Mouse (Mus musculus): Measurements from ENCODE around the gene Ptprh. TPM values are rescaled to one million over a fixed set of nuclear protein-coding genes. Genes with fewer than 3 reads are reported as not detected.

Gene Ptprh
- polyA plus RNA-seq, 1 experiment from 2014 or later, result not detected

GRCm38 (mm10) chr7:4547221-4547641 is 56.6 kb downstream of the Ptprh start, which contains the start of gene Syt5:
Syt5 (minus strand) TSS chr7:4547541.
- H3K4me2 ChIP-seq (ENCODE audit: low read length), result peak within 1 kb of the TSS; percentile 62
- H3K4me3 ChIP-seq (ENCODE audit: control insufficient read depth in 1 of 2, insufficient read depth in 1 of 2, low read depth in 1 of 2, low read length in 2 of 2), result peak within 1 kb of the TSS; percentile 14 to 27
- no peaks in the 10 kb centered on the region for H3K36me3 ChIP-seq (ENCODE audit: control insufficient read depth, insufficient read depth, low read length)
- peak within 1 kb of the TSS; percentile 17; the same call in 1 of the 2 replicates for H3K9ac ChIP-seq (ENCODE audit: low read length)
- 0 out of 2 replicates have a peak, but pooled peaks have one; percentile 18 for ATAC-seq (ENCODE audit: insufficient number of reproducible peaks, insufficient read depth, low FRiP score, low read depth)
- H3K27ac ChIP-seq (replicated peaks in 1 of 2; ENCODE audit: control insufficient read depth in 1 of 2, insufficient read depth in 1 of 2, low read depth in 2 of 2, low read length in 2 of 2), result no peak within 1 kb of the TSS
- peaks cover 10% of the 10 kb centered on the region in 2 experiments; a peak in 2 of 4 replicates for H3K4me1 ChIP-seq (ENCODE audit: control insufficient read depth in 2 of 2, insufficient read depth in 2 of 2, low read length in 2 of 2)
- WGBS, result 6% methylated on average over 33 of the region's 33 CpGs
- H3K9me3 ChIP-seq (ENCODE audit: control insufficient read depth, low read length), result no peaks in the 10 kb centered on the region
- H3K27me3 ChIP-seq (ENCODE audit: control insufficient read depth, insufficient read depth, low read length), result peaks cover 13% of the 10 kb centered on the region; the same call in 1 of the 2 replicates

GRCm38 (mm10) chr7:4546591-4547131 is 57.2 kb downstream of the Ptprh start:
- 4% methylated on average over 26 of the region's 26 CpGs for WGBS
- Histone ChIP-seq H3K9me3 (ENCODE audit: control insufficient read depth, low read length) (no peaks in the 10 kb centered on the region), H3K36me3 (ENCODE audit: control insufficient read depth, insufficient read depth, low read length) (no peaks in the 10 kb centered on the region), H3K4me1 (ENCODE audit: control insufficient read depth in 2 of 2, insufficient read depth in 2 of 2, low read length in 2 of 2) (peaks cover 10% of the 10 kb centered on the region in 2 experiments; a peak in 2 of 4 replicates), H3K4me3 (ENCODE audit: control insufficient read depth in 1 of 2, insufficient read depth in 1 of 2, low read depth in 1 of 2, low read length in 2 of 2) (peak overlapping the region; percentile 14 to 27), H3K27ac (replicated peaks in 1 of 2; ENCODE audit: control insufficient read depth in 1 of 2, insufficient read depth in 1 of 2, low read depth in 2 of 2, low read length in 2 of 2) (no peak overlapping the region), H3K27me3 (ENCODE audit: control insufficient read depth, insufficient read depth, low read length) (peaks cover 13% of the 10 kb centered on the region; the same call in 1 of the 2 replicates), H3K9ac (ENCODE audit: low read length) (no peak overlapping the region), H3K4me2 (ENCODE audit: low read length) (peak overlapping the region; percentile 62)
- ATAC-seq (ENCODE audit: insufficient number of reproducible peaks, insufficient read depth, low FRiP score, low read depth), result peak; percentile 4; the same call in 1 of the 2 replicates

- Histone ChIP-seq H3K27me3 (ENCODE audit: control insufficient read depth, insufficient read depth, low read length) (peaks cover 13% of the 10 kb centered on the region; the same call in 1 of the 2 replicates), H3K9ac (ENCODE audit: low read length) (no peak overlapping the region), H3K4me2 (ENCODE audit: low read length) (peak overlapping the region; percentile 62), H3K4me1 (ENCODE audit: control insufficient read depth in 2 of 2, insufficient read depth in 2 of 2, low read length in 2 of 2) (peaks cover 10% of the 10 kb centered on the region in 2 experiments; a peak in 2 of 4 replicates), H3K36me3 (ENCODE audit: control insufficient read depth, insufficient read depth, low read length) (no peaks in the 10 kb centered on the region), H3K4me3 (ENCODE audit: control insufficient read depth in 1 of 2, insufficient read depth in 1 of 2, low read depth in 1 of 2, low read length in 2 of 2) (no peak overlapping the region), H3K27ac (replicated peaks in 1 of 2; ENCODE audit: control insufficient read depth in 1 of 2, insufficient read depth in 1 of 2, low read depth in 2 of 2, low read length in 2 of 2) (no peak overlapping the region), H3K9me3 (ENCODE audit: control insufficient read depth, low read length) (no peaks in the 10 kb centered on the region)
- 70% methylated on average over 15 of the region's 15 CpGs for WGBS
- no peak for ATAC-seq (ENCODE audit: insufficient number of reproducible peaks, insufficient read depth, low FRiP score, low read depth)
Measured at GRCm38 (mm10) chr7:4546050-4546449, 57.8 kb downstream of the Ptprh start.

- no peaks in the 10 kb centered on the region for H3K36me3 ChIP-seq (ENCODE audit: control insufficient read depth, insufficient read depth, low read length)
- no peak overlapping the region for H3K27ac ChIP-seq (replicated peaks in 1 of 2; ENCODE audit: control insufficient read depth in 1 of 2, insufficient read depth in 1 of 2, low read depth in 2 of 2, low read length in 2 of 2)
- H3K27me3 ChIP-seq (ENCODE audit: control insufficient read depth, insufficient read depth, low read length), result peaks cover 10% of the 10 kb centered on the region; the same call in 1 of the 2 replicates
- H3K4me2 ChIP-seq (ENCODE audit: low read length), result no peak overlapping the region
- H3K4me1 ChIP-seq (ENCODE audit: control insufficient read depth in 2 of 2, insufficient read depth in 2 of 2, low read length in 2 of 2), result peaks cover 7% of the 10 kb centered on the region in 2 experiments; a peak in 2 of 4 replicates
- no peak overlapping the region for H3K4me3 ChIP-seq (ENCODE audit: control insufficient read depth in 1 of 2, insufficient read depth in 1 of 2, low read depth in 1 of 2, low read length in 2 of 2)
- H3K9me3 ChIP-seq (ENCODE audit: control insufficient read depth, low read length), result no peaks in the 10 kb centered on the region
- no peak overlapping the region for H3K9ac ChIP-seq (ENCODE audit: low read length)
- no peak for ATAC-seq (ENCODE audit: insufficient number of reproducible peaks, insufficient read depth, low FRiP score, low read depth)
- WGBS, result 39% methylated on average over 17 of the region's 17 CpGs
Measured at GRCm38 (mm10) chr7:4542013-4542412, 61.8 kb downstream of the Ptprh start.

- Histone ChIP-seq H3K27me3 (ENCODE audit: control insufficient read depth, insufficient read depth, low read length) (peaks cover 3% of the 10 kb centered on the region; the same call in 1 of the 2 replicates), H3K36me3 (ENCODE audit: control insufficient read depth, insufficient read depth, low read length) (no peaks in the 10 kb centered on the region), H3K27ac (replicated peaks in 1 of 2; ENCODE audit: control insufficient read depth in 1 of 2, insufficient read depth in 1 of 2, low read depth in 2 of 2, low read length in 2 of 2) (no peak overlapping the region), H3K9me3 (ENCODE audit: control insufficient read depth, low read length) (no peaks in the 10 kb centered on the region), H3K9ac (ENCODE audit: low read length) (no peak overlapping the region), H3K4me1 (ENCODE audit: control insufficient read depth in 2 of 2, insufficient read depth in 2 of 2, low read length in 2 of 2) (peaks cover 2 to 4% of the 10 kb centered on the region in 2 experiments; a peak in 2 of 4 replicates), H3K4me3 (ENCODE audit: control insufficient read depth in 1 of 2, insufficient read depth in 1 of 2, low read depth in 1 of 2, low read length in 2 of 2) (no peak overlapping the region), H3K4me2 (ENCODE audit: low read length) (no peak overlapping the region)
- WGBS, result 62% methylated on average over 5 of the region's 5 CpGs
- ATAC-seq (ENCODE audit: insufficient number of reproducible peaks, insufficient read depth, low FRiP score, low read depth), result no peak
Measured at GRCm38 (mm10) chr7:4541344-4541743, 62.5 kb downstream of the Ptprh start.

- Histone ChIP-seq H3K4me3 (ENCODE audit: control insufficient read depth in 1 of 2, insufficient read depth in 1 of 2, low read depth in 1 of 2, low read length in 2 of 2) (no peak overlapping the region), H3K36me3 (ENCODE audit: control insufficient read depth, insufficient read depth, low read length) (no peaks in the 10 kb centered on the region), H3K9ac (ENCODE audit: low read length) (no peak overlapping the region), H3K27me3 (ENCODE audit: control insufficient read depth, insufficient read depth, low read length) (0 out of 2 replicates have a peak, but pooled peaks cover 3% of the 10 kb centered on the region), H3K4me2 (ENCODE audit: low read length) (no peak overlapping the region), H3K9me3 (ENCODE audit: control insufficient read depth, low read length) (no peaks in the 10 kb centered on the region), H3K4me1 (ENCODE audit: control insufficient read depth in 2 of 2, insufficient read depth in 2 of 2, low read length in 2 of 2) (no peaks in the 10 kb centered on the region), H3K27ac (replicated peaks in 1 of 2; ENCODE audit: control insufficient read depth in 1 of 2, insufficient read depth in 1 of 2, low read depth in 2 of 2, low read length in 2 of 2) (no peak overlapping the region)
- WGBS, result 34% methylated on average over 2 of the region's 2 CpGs
- ATAC-seq (ENCODE audit: insufficient number of reproducible peaks, insufficient read depth, low FRiP score, low read depth), result no peak
Measured at GRCm38 (mm10) chr7:4539019-4539418, 64.8 kb downstream of the Ptprh start.

- Histone ChIP-seq H3K9me3 (ENCODE audit: control insufficient read depth, low read length) (no peaks in the 10 kb centered on the region), H3K27ac (replicated peaks in 1 of 2; ENCODE audit: control insufficient read depth in 1 of 2, insufficient read depth in 1 of 2, low read depth in 2 of 2, low read length in 2 of 2) (no peak overlapping the region), H3K4me3 (ENCODE audit: control insufficient read depth in 1 of 2, insufficient read depth in 1 of 2, low read depth in 1 of 2, low read length in 2 of 2) (no peak overlapping the region), H3K4me2 (ENCODE audit: low read length) (no peak overlapping the region), H3K4me1 (ENCODE audit: control insufficient read depth in 2 of 2, insufficient read depth in 2 of 2, low read length in 2 of 2) (no peaks in the 10 kb centered on the region), H3K9ac (ENCODE audit: low read length) (no peak overlapping the region), H3K36me3 (ENCODE audit: control insufficient read depth, insufficient read depth, low read length) (no peaks in the 10 kb centered on the region), H3K27me3 (ENCODE audit: control insufficient read depth, insufficient read depth, low read length) (no peaks in the 10 kb centered on the region)
- WGBS, result 50% methylated on average over 4 of the region's 4 CpGs
- no peak for ATAC-seq (ENCODE audit: insufficient number of reproducible peaks, insufficient read depth, low FRiP score, low read depth)
Measured at GRCm38 (mm10) chr7:4537181-4537580, 66.7 kb downstream of the Ptprh start.

All from heart, embryonic 14.5 days (tissue).